ENCODE assay signal across 8 mouse cellular contexts in genomic region chr11:78182961-78183844, GRCm38 (mm10). TPM values are rescaled to one million over a fixed set of nuclear protein-coding genes. Genes with fewer than 3 reads are reported as not detected.
A peak's percentile ranks its signal among the peaks of the same experiment; 100 is the strongest.
DNase-seq lines count a peak whose midpoint lies in the region; ATAC-seq lines count a peak whose summit lies in the region.

Gene Rpl23a, minus strand, starts transcription at chr11:78183584.

- H3K27ac ChIP-seq in embryonic facial prominence, embryonic 13.5 days, result peak within 1 kb of the TSS; percentile 97
- peak within 1 kb of the TSS; percentile 98 for H3K27ac ChIP-seq in limb, embryonic 10.5 days
- peak within 1 kb of the TSS; percentile 93 for H3K27ac ChIP-seq in midbrain, embryonic 12.5 days (replicated peaks)

- peak within 1 kb of the TSS; percentile 97 for H3K9ac ChIP-seq in embryonic facial prominence, embryonic 13.5 days
- peak within 1 kb of the TSS; percentile 81 for H3K9ac ChIP-seq in midbrain, embryonic 12.5 days (replicated peaks)

- H3K36me3 ChIP-seq in embryonic facial prominence, embryonic 13.5 days, result peaks cover 32% of the 10 kb centered on the region
- H3K36me3 ChIP-seq in limb, embryonic 10.5 days, result peaks cover 39% of the 10 kb centered on the region
- H3K36me3 ChIP-seq in midbrain, embryonic 12.5 days, result peaks cover 30% of the 10 kb centered on the region

- peak within 1 kb of the TSS; percentile 68 for H3K4me3 ChIP-seq in embryonic facial prominence, embryonic 13.5 days
- H3K4me3 ChIP-seq in limb, embryonic 10.5 days, result peak within 1 kb of the TSS; percentile 96
- H3K4me3 ChIP-seq in midbrain, embryonic 12.5 days, result peak within 1 kb of the TSS; percentile 65

- H3K27me3 ChIP-seq in embryonic facial prominence, embryonic 13.5 days, result no peaks in the 10 kb centered on the region
- H3K27me3 ChIP-seq in limb, embryonic 10.5 days (ENCODE audit: low read depth, poor library complexity, severe bottlenecking), result no peaks in the 10 kb centered on the region
- no peaks in the 10 kb centered on the region for H3K27me3 ChIP-seq in midbrain, embryonic 12.5 days

- ATAC-seq in embryonic facial prominence, embryonic 13.5 days (ENCODE audit: insufficient number of reproducible peaks, insufficient read depth, low FRiP score, low TSS enrichment, low read depth), result peak; percentile 86
- ATAC-seq in midbrain, embryonic 12.5 days (ENCODE audit: low FRiP score, low read depth), result peak; percentile 91

- peak; percentile 74 to 84 for DNase-seq in urinary bladder, adult 18-20 months (ENCODE audit: low spot score in 2 of 2)
- DNase-seq in urinary bladder, postnatal 10 days (ENCODE audit: low spot score), result no peak
- DNase-seq in heart, adult 18-20 months, result peak; percentile 91
- peak; percentile 89 for DNase-seq in kidney, adult 18-20 months
- DNase-seq in limb, embryonic 10.5 days (ENCODE audit: low spot score), result peak; percentile 80
- peak; percentile 95 for DNase-seq in skeletal muscle tissue, adult 2 months (ENCODE audit: low read depth, low spot score)

- under 1% methylated on average over 38 of the region's 38 CpGs for WGBS in embryonic facial prominence, embryonic 13.5 days
- WGBS in limb, embryonic 10.5 days, result under 1% methylated on average over 38 of the region's 38 CpGs
- WGBS in midbrain, embryonic 12.5 days, result under 1% methylated on average over 38 of the region's 38 CpGs

- H3K9me3 ChIP-seq in embryonic facial prominence, embryonic 13.5 days, result no peaks in the 10 kb centered on the region
- no peaks in the 10 kb centered on the region for H3K9me3 ChIP-seq in limb, embryonic 10.5 days (replicated peaks)
- H3K9me3 ChIP-seq in midbrain, embryonic 12.5 days, result no peaks in the 10 kb centered on the region

- H3K4me1 ChIP-seq in embryonic facial prominence, embryonic 13.5 days, result peaks cover 40% of the 10 kb centered on the region
- peaks cover 53% of the 10 kb centered on the region for H3K4me1 ChIP-seq in limb, embryonic 10.5 days
- H3K4me1 ChIP-seq in midbrain, embryonic 12.5 days, result peaks cover 39% of the 10 kb centered on the region

- H3K4me2 ChIP-seq in embryonic facial prominence, embryonic 13.5 days, result peak within 1 kb of the TSS; percentile 76
- peak within 1 kb of the TSS; percentile 77 for H3K4me2 ChIP-seq in midbrain, embryonic 12.5 days (replicated peaks)

RNA-seq across cellular contexts. Expression of gene Rpl23a, which starts in this region (rescaled TPM):
- polyA plus RNA-seq in embryonic facial prominence, embryonic 13.5 days (2015; fragmentation: Nextera tagmentation; extraction: Ambion mirVana), result 1,597 and 1,678 TPM in 2 replicates
- 100 to 1,000 TPM; 866 to 935 TPM for total RNA-seq in heart, adult 18-20 months (2021)
- polyA plus RNA-seq in limb, embryonic 10.5 days (2016; fragmentation: Nextera tagmentation; extraction: Ambion mirVana), result 1,157 and 1,293 TPM in 2 replicates
- 905 and 958 TPM in 2 replicates for polyA plus RNA-seq in midbrain, embryonic 12.5 days (2016; fragmentation: Nextera tagmentation; extraction: Ambion mirVana)
